Mouse (Mus musculus) hindbrain, embryonic 13.5 days (tissue): ENCODE measurements around the gene 2310079G19Rik. TPM values are rescaled to one million over a fixed set of nuclear protein-coding genes. Genes with fewer than 3 reads are reported as not detected.

ENCODE experiments used
- ATAC-seq: fragments of 200-750 bp; cut with Nextera tagmentation; 2 replicates; pipeline ENCODE4 v1.8.0; 2017; ENCODE audit warnings: moderate TSS enrichment; ENCODE audit not compliant: low FRiP score
- H3K27ac ChIP-seq: fragments of 300-500 bp; sonication (generic); 2 replicates; pipeline ENCODE4 v1.5.1; 2015; ENCODE audit warnings: inconsistent platforms, mild to moderate bottlenecking, moderate library complexity
- H3K27me3 ChIP-seq: fragments of 300-500 bp; sonication (generic); 2 replicates; pipeline ENCODE4 v1.6.1; 2015; ENCODE audit warnings: mild to moderate bottlenecking, inconsistent platforms
- H3K36me3 ChIP-seq: fragments of 300-500 bp; sonication (generic); 2 replicates; pipeline ENCODE4 v1.6.1; 2015; ENCODE audit warnings: mild to moderate bottlenecking, inconsistent platforms
- H3K4me1 ChIP-seq: fragments of 300-500 bp; sonication (generic); replicated peaks from 2 replicates; pipeline ENCODE4 v1.6.1; 2015; ENCODE audit warnings: inconsistent platforms
- H3K4me2 ChIP-seq: fragments of 300-500 bp; sonication (generic); 2 replicates; pipeline ENCODE4 v1.6.1; 2015; ENCODE audit warnings: inconsistent platforms, mild to moderate bottlenecking, moderate library complexity
- H3K4me3 ChIP-seq: fragments of 300-500 bp; sonication (generic); 2 replicates; pipeline ENCODE4 v1.5.1; 2015; ENCODE audit warnings: mild to moderate bottlenecking, inconsistent platforms
- H3K9ac ChIP-seq: fragments of 300-500 bp; sonication (generic); 2 replicates; pipeline ENCODE4 v1.6.1; 2015; ENCODE audit warnings: mild to moderate bottlenecking, inconsistent platforms
- H3K9me3 ChIP-seq: fragments of 300-500 bp; sonication (generic); 2 replicates; pipeline ENCODE4 v1.6.1; 2016; ENCODE audit warnings: inconsistent platforms
- WGBS: fragments of 180-500 bp; shearing (Covaris S2); methylation state at CpG from one replicate; pipeline ENCODE4 v1.1.7; 2015; 5-methylcytosine and 5-hydroxymethylcytosine counted together
- polyA plus RNA-seq: library from polyadenylated mRNA; unstranded; fragments of >200 nt; fragmentation: Nextera tagmentation; extraction: Ambion mirVana; gene quantifications from 2 replicates; pipeline ENCODE4 v1.2.1, GENCODE M21; 2015

2310079G19Rik gene
- not detected in 2 replicates for polyA plus RNA-seq

GRCm38 (mm10) chr16:88627566-88627965, at the start of gene 2310079G19Rik:
2310079G19Rik (minus strand) TSS chr16:88627666.
- no peaks in the 10 kb centered on the region for H3K4me1 ChIP-seq
- WGBS = 94% methylated on average over 4 of the region's 4 CpGs
- no peaks in the 10 kb centered on the region for H3K27me3 ChIP-seq
- H3K36me3 ChIP-seq = no peaks in the 10 kb centered on the region
- H3K4me3 ChIP-seq = no peak within 1 kb of the TSS
- H3K9me3 ChIP-seq = no peaks in the 10 kb centered on the region
- no peak for ATAC-seq
- H3K27ac ChIP-seq = no peak within 1 kb of the TSS
- no peak within 1 kb of the TSS for H3K9ac ChIP-seq
- no peak within 1 kb of the TSS for H3K4me2 ChIP-seq

GRCm38 (mm10) chr16:88671571-88671970, 44.1 kb upstream of the 2310079G19Rik start, which contains the start of gene Krtap27-1:
Krtap27-1 (minus strand) TSS chr16:88671671.
- 91% methylated on average over 4 of the region's 4 CpGs for WGBS
- H3K4me3 ChIP-seq = no peak within 1 kb of the TSS
- no peaks in the 10 kb centered on the region for H3K9me3 ChIP-seq
- no peaks in the 10 kb centered on the region for H3K36me3 ChIP-seq
- H3K27me3 ChIP-seq = no peaks in the 10 kb centered on the region
- H3K27ac ChIP-seq = no peak within 1 kb of the TSS
- H3K4me1 ChIP-seq = no peaks in the 10 kb centered on the region
- H3K9ac ChIP-seq = no peak within 1 kb of the TSS
- no peak within 1 kb of the TSS for H3K4me2 ChIP-seq
- no peak for ATAC-seq

GRCm38 (mm10) chr16:88657426-88657825, 30.0 kb upstream of the 2310079G19Rik start:
- H3K4me3 ChIP-seq = no peak overlapping the region
- no peaks in the 10 kb centered on the region for H3K9me3 ChIP-seq
- no peaks in the 10 kb centered on the region for H3K27me3 ChIP-seq
- peak; percentile 63 for ATAC-seq
- H3K36me3 ChIP-seq = no peaks in the 10 kb centered on the region
- 72% methylated on average over 1 of the region's 1 CpGs for WGBS
- H3K9ac ChIP-seq = no peak overlapping the region
- H3K4me2 ChIP-seq = no peak overlapping the region
- no peak overlapping the region for H3K27ac ChIP-seq
- no peaks in the 10 kb centered on the region for H3K4me1 ChIP-seq

- Histone ChIP-seq H3K36me3 (no peaks in the 10 kb centered on the region), H3K9ac (no peak overlapping the region), H3K4me1 (no peaks in the 10 kb centered on the region), H3K27ac (no peak overlapping the region), H3K27me3 (no peaks in the 10 kb centered on the region), H3K9me3 (no peaks in the 10 kb centered on the region), H3K4me2 (no peak overlapping the region), H3K4me3 (no peak overlapping the region)
- no peak for ATAC-seq
- WGBS = 79% methylated on average over 2 of the region's 2 CpGs
Measured at GRCm38 (mm10) chr16:88651952-88652351, 24.5 kb upstream of the 2310079G19Rik start.

GRCm38 (mm10) chr16:88651082-88651481, 23.6 kb upstream of the 2310079G19Rik start:
- no peak for ATAC-seq
- Histone ChIP-seq H3K27me3 (no peaks in the 10 kb centered on the region), H3K27ac (no peak overlapping the region), H3K9me3 (no peaks in the 10 kb centered on the region), H3K9ac (no peak overlapping the region), H3K4me2 (no peak overlapping the region), H3K4me3 (no peak overlapping the region), H3K36me3 (no peaks in the 10 kb centered on the region), H3K4me1 (no peaks in the 10 kb centered on the region)
- 89% methylated on average over 1 of the region's 1 CpGs for WGBS

- Histone ChIP-seq H3K27me3 (no peaks in the 10 kb centered on the region), H3K4me2 (no peak within 1 kb of the TSS), H3K36me3 (no peaks in the 10 kb centered on the region), H3K4me3 (no peak within 1 kb of the TSS), H3K9me3 (no peaks in the 10 kb centered on the region), H3K9ac (no peak within 1 kb of the TSS), H3K27ac (no peak within 1 kb of the TSS), H3K4me1 (no peaks in the 10 kb centered on the region)
- WGBS = 88% methylated on average over 10 of the region's 10 CpGs
- ATAC-seq = no peak
Measured at GRCm38 (mm10) chr16:88647358-88647846, 19.9 kb upstream of the 2310079G19Rik start, which contains the start of gene Krtap26-1. Krtap26-1 (minus strand) TSS chr16:88647796.

GRCm38 (mm10) chr16:88646366-88647111, 19.1 kb upstream of the 2310079G19Rik start:
- Histone ChIP-seq H3K27me3 (no peaks in the 10 kb centered on the region), H3K4me1 (no peaks in the 10 kb centered on the region), H3K27ac (no peak overlapping the region), H3K4me3 (no peak overlapping the region), H3K4me2 (no peak overlapping the region), H3K9me3 (no peaks in the 10 kb centered on the region), H3K36me3 (no peaks in the 10 kb centered on the region), H3K9ac (no peak overlapping the region)
- ATAC-seq = no peak
- 82% methylated on average over 8 of the region's 8 CpGs for WGBS

- Histone ChIP-seq H3K4me1 (peaks cover under 1% of the 10 kb centered on the region; the same call in 1 of the 2 replicates), H3K9ac (no peak overlapping the region), H3K27me3 (no peaks in the 10 kb centered on the region), H3K27ac (no peak overlapping the region), H3K9me3 (no peaks in the 10 kb centered on the region), H3K4me3 (no peak overlapping the region), H3K36me3 (no peaks in the 10 kb centered on the region), H3K4me2 (no peak overlapping the region)
- no peak for ATAC-seq
- 91% methylated on average over 3 of the region's 3 CpGs for WGBS
Measured at GRCm38 (mm10) chr16:88640053-88640452, 12.6 kb upstream of the 2310079G19Rik start.

GRCm38 (mm10) chr16:88635142-88635541, 7.7 kb upstream of the 2310079G19Rik start:
- H3K27me3 ChIP-seq = no peaks in the 10 kb centered on the region
- H3K9me3 ChIP-seq = no peaks in the 10 kb centered on the region
- H3K27ac ChIP-seq = no peak overlapping the region
- H3K4me1 ChIP-seq = peaks cover 3% of the 10 kb centered on the region; the same call in 1 of the 2 replicates
- WGBS = 46% methylated on average over 4 of the region's 4 CpGs
- H3K36me3 ChIP-seq = no peaks in the 10 kb centered on the region
- H3K9ac ChIP-seq = no peak overlapping the region
- H3K4me2 ChIP-seq = no peak overlapping the region
- no peak overlapping the region for H3K4me3 ChIP-seq
- no peak for ATAC-seq

GRCm38 (mm10) chr16:88631474-88631873, 4.0 kb upstream of the 2310079G19Rik start:
- ATAC-seq = no peak
- no peak overlapping the region for H3K9ac ChIP-seq
- no peak overlapping the region for H3K4me2 ChIP-seq
- H3K27ac ChIP-seq = no peak overlapping the region
- peaks cover 3% of the 10 kb centered on the region; the same call in 1 of the 2 replicates for H3K4me1 ChIP-seq
- no peaks in the 10 kb centered on the region for H3K27me3 ChIP-seq
- WGBS = 71% methylated on average over 4 of the region's 4 CpGs
- H3K9me3 ChIP-seq = no peaks in the 10 kb centered on the region
- H3K4me3 ChIP-seq = no peak overlapping the region
- no peaks in the 10 kb centered on the region for H3K36me3 ChIP-seq

- no peak for ATAC-seq
- Histone ChIP-seq H3K4me2 (no peak overlapping the region), H3K9ac (no peak overlapping the region), H3K4me1 (peaks cover 4% of the 10 kb centered on the region; the same call in 1 of the 2 replicates), H3K36me3 (no peaks in the 10 kb centered on the region), H3K9me3 (no peaks in the 10 kb centered on the region), H3K27me3 (no peaks in the 10 kb centered on the region), H3K4me3 (no peak overlapping the region), H3K27ac (no peak overlapping the region)
- WGBS = 58% methylated on average over 4 of the region's 4 CpGs
Measured at GRCm38 (mm10) chr16:88612712-88613111, 14.8 kb downstream of the 2310079G19Rik start.

- no peak within 1 kb of the TSS for H3K4me3 ChIP-seq
- no peaks in the 10 kb centered on the region for H3K27me3 ChIP-seq
- WGBS = 89% methylated on average over 8 of the region's 8 CpGs
- no peaks in the 10 kb centered on the region for H3K9me3 ChIP-seq
- peaks cover 4% of the 10 kb centered on the region; the same call in 1 of the 2 replicates for H3K4me1 ChIP-seq
- no peak for ATAC-seq
- no peak within 1 kb of the TSS for H3K9ac ChIP-seq
- no peak within 1 kb of the TSS for H3K4me2 ChIP-seq
- no peaks in the 10 kb centered on the region for H3K36me3 ChIP-seq
- no peak within 1 kb of the TSS for H3K27ac ChIP-seq
Measured at GRCm38 (mm10) chr16:88611922-88612321, 15.5 kb downstream of the 2310079G19Rik start, which contains the start of gene Krtap24-1. Krtap24-1 (minus strand) TSS chr16:88612279.

GRCm38 (mm10) chr16:88604570-88604969, 22.9 kb downstream of the 2310079G19Rik start:
- Histone ChIP-seq H3K27me3 (no peaks in the 10 kb centered on the region), H3K36me3 (no peaks in the 10 kb centered on the region), H3K4me2 (no peak overlapping the region), H3K9ac (no peak overlapping the region), H3K4me3 (no peak overlapping the region), H3K27ac (no peak overlapping the region), H3K9me3 (no peaks in the 10 kb centered on the region), H3K4me1 (no peaks in the 10 kb centered on the region)
- no peak for ATAC-seq
- WGBS = 83% methylated on average over 6 of the region's 6 CpGs
